Mouse (Mus musculus): Measurements from ENCODE around the gene Ccdc114.
"Not testable (repeated sequence)": the region's sequence is repeated elsewhere in the genome, so short reads cannot be mapped to it uniquely, and the experiment has no call there.

Gene Ccdc114

GRCm38 (mm10) chr7:45919083-45919671, 4.7 kb upstream of the Ccdc114 start:
- DNase-seq = no peak

- DNase-seq = no peak
These were observed 4.1 kb upstream of the Ccdc114 start for GRCm38 (mm10) chr7:45919761-45920160.

GRCm38 (mm10) chr7:45920583-45921241, 3.2 kb upstream of the Ccdc114 start:
- DNase-seq = no peak

- no peak for DNase-seq
These were observed 2.6 kb upstream of the Ccdc114 start, which contains the start of gene Emp3 for GRCm38 (mm10) chr7:45921242-45921621. Emp3 (minus strand) TSS chr7:45921404.

- no peak for DNase-seq
These were observed 1.8 kb upstream of the Ccdc114 start for GRCm38 (mm10) chr7:45921950-45922600.

- peak; percentile 81 to 82 for DNase-seq
These were observed 727 bp upstream of the Ccdc114 start for GRCm38 (mm10) chr7:45922928-45923761.

- DNase-seq = no peak
These were observed 551 bp downstream of the Ccdc114 start for GRCm38 (mm10) chr7:45924429-45924816.

GRCm38 (mm10) chr7:45928626-45929295, 4.9 kb downstream of the Ccdc114 start:
- no peak for DNase-seq

- no peak for DNase-seq
These were observed 5.8 kb downstream of the Ccdc114 start for GRCm38 (mm10) chr7:45929688-45930087.

GRCm38 (mm10) chr7:45933766-45934165, 9.9 kb downstream of the Ccdc114 start:
- not testable (repeated sequence) for DNase-seq

- DNase-seq = peak; percentile 64 to 66
These were observed 11.2 kb downstream of the Ccdc114 start for GRCm38 (mm10) chr7:45935114-45935513.

GRCm38 (mm10) chr7:45939836-45940235, 16.0 kb downstream of the Ccdc114 start:
- no peak for DNase-seq

GRCm38 (mm10) chr7:45941986-45942385, 18.1 kb downstream of the Ccdc114 start:
- no peak for DNase-seq

GRCm38 (mm10) chr7:45943280-45943679, 19.4 kb downstream of the Ccdc114 start:
- not testable (repeated sequence) for DNase-seq

GRCm38 (mm10) chr7:45949061-45949460, 25.2 kb downstream of the Ccdc114 start:
- DNase-seq = no peak

- DNase-seq = no peak
These were observed 32.7 kb downstream of the Ccdc114 start for GRCm38 (mm10) chr7:45956611-45957010.

GRCm38 (mm10) chr7:45971831-45972723, 48.2 kb downstream of the Ccdc114 start:
- no peak for DNase-seq

GRCm38 (mm10) chr7:45973271-45973687, 49.4 kb downstream of the Ccdc114 start:
- no peak for DNase-seq

- DNase-seq = no peak
These were observed 50.2 kb downstream of the Ccdc114 start for GRCm38 (mm10) chr7:45974103-45974502.

- DNase-seq = no peak
These were observed 50.6 kb downstream of the Ccdc114 start for GRCm38 (mm10) chr7:45974512-45974911.

- no peak for DNase-seq
These were observed 57.7 kb downstream of the Ccdc114 start for GRCm38 (mm10) chr7:45981612-45982011.

Measured in cerebellum, postnatal 36 days (tissue).